Mouse (Mus musculus): ENCODE results near the gene Pkn1. TPM values are rescaled to one million over a fixed set of nuclear protein-coding genes. Genes with fewer than 3 reads are reported as not detected.

The Pkn1 gene
- polyA plus RNA-seq, 1 experiment from 2014 or later = 37.0 TPM

- no peaks in the 10 kb centered on the region for H3K36me3 ChIP-seq (ENCODE audit: control insufficient read depth, insufficient read depth)
- no peaks in the 10 kb centered on the region for H3K9me3 ChIP-seq (ENCODE audit: control insufficient read depth)
- TF ChIP-seq CTCF (IDR thresholded peaks at IDR 0.05; ENCODE audit: low read depth) = no peak
- H3K4me2 ChIP-seq (replicated peaks; ENCODE audit: low read depth) = peak overlapping the region; percentile 88
- H3K27me3 ChIP-seq (replicated peaks; ENCODE audit: control insufficient read depth, insufficient read depth, low read length) = no peaks in the 10 kb centered on the region
- H3K9ac ChIP-seq (ENCODE audit: low read depth, low read length) = no peak overlapping the region
- WGBS = 34% methylated on average over 4 of the region's 4 CpGs
- no peak overlapping the region for H3K4me3 ChIP-seq (ENCODE audit: low read depth, low read length)
- peak; percentile 26; the same call in 1 of the 2 replicates for ATAC-seq
- H3K4me1 ChIP-seq (replicated peaks; ENCODE audit: control insufficient read depth, insufficient read depth, low read length) = 0 out of 2 replicates have a peak, but pooled peaks cover 3% of the 10 kb centered on the region
- H3K27ac ChIP-seq (ENCODE audit: low read depth, low read length) = no peak overlapping the region; the same call in 1 of the 2 replicates
These were observed 39.0 kb upstream of the Pkn1 start for GRCm38 (mm10) chr8:83737852-83738562.

- H3K4me2 ChIP-seq (replicated peaks; ENCODE audit: low read depth) = peak overlapping the region; percentile 13; the same call in 1 of the 2 replicates
- no peak overlapping the region for H3K9ac ChIP-seq (ENCODE audit: low read depth, low read length)
- TF ChIP-seq CTCF (IDR thresholded peaks at IDR 0.05; ENCODE audit: low read depth) = peak; percentile 49
- 89% methylated on average over 4 of the region's 4 CpGs for WGBS
- ATAC-seq = no peak
- H3K27me3 ChIP-seq (replicated peaks; ENCODE audit: control insufficient read depth, insufficient read depth, low read length) = no peaks in the 10 kb centered on the region
- H3K36me3 ChIP-seq (ENCODE audit: control insufficient read depth, insufficient read depth) = no peaks in the 10 kb centered on the region
- no peak overlapping the region for H3K4me3 ChIP-seq (ENCODE audit: low read depth, low read length)
- H3K9me3 ChIP-seq (ENCODE audit: control insufficient read depth) = no peaks in the 10 kb centered on the region
- H3K4me1 ChIP-seq (replicated peaks; ENCODE audit: control insufficient read depth, insufficient read depth, low read length) = 0 out of 2 replicates have a peak, but pooled peaks cover 3% of the 10 kb centered on the region
- no peak overlapping the region for H3K27ac ChIP-seq (ENCODE audit: low read depth, low read length)
These were observed 38.4 kb upstream of the Pkn1 start for GRCm38 (mm10) chr8:83737346-83737745.

- WGBS = 84% methylated on average over 4 of the region's 4 CpGs
- no peak overlapping the region for H3K9ac ChIP-seq (ENCODE audit: low read depth, low read length)
- peaks cover 2% of the 10 kb centered on the region; the same call in 1 of the 2 replicates for H3K36me3 ChIP-seq (ENCODE audit: control insufficient read depth, insufficient read depth)
- no peaks in the 10 kb centered on the region for H3K27me3 ChIP-seq (replicated peaks; ENCODE audit: control insufficient read depth, insufficient read depth, low read length)
- H3K4me3 ChIP-seq (ENCODE audit: low read depth, low read length) = no peak overlapping the region
- 0 out of 2 replicates have a peak, but pooled peaks cover 3% of the 10 kb centered on the region for H3K4me1 ChIP-seq (replicated peaks; ENCODE audit: control insufficient read depth, insufficient read depth, low read length)
- no peak overlapping the region for H3K27ac ChIP-seq (ENCODE audit: low read depth, low read length)
- no peaks in the 10 kb centered on the region for H3K9me3 ChIP-seq (ENCODE audit: control insufficient read depth)
- no peak overlapping the region for H3K4me2 ChIP-seq (replicated peaks; ENCODE audit: low read depth)
- no peak for TF ChIP-seq CTCF (IDR thresholded peaks at IDR 0.05; ENCODE audit: low read depth)
- no peak for ATAC-seq
These were observed 37.7 kb upstream of the Pkn1 start for GRCm38 (mm10) chr8:83736681-83737080.

GRCm38 (mm10) chr8:83732919-83733318 is 33.9 kb upstream of the Pkn1 start:
- no peak for TF ChIP-seq CTCF (IDR thresholded peaks at IDR 0.05; ENCODE audit: low read depth)
- Histone ChIP-seq H3K9ac (ENCODE audit: low read depth, low read length) (no peak overlapping the region), H3K4me2 (replicated peaks; ENCODE audit: low read depth) (no peak overlapping the region), H3K4me1 (replicated peaks; ENCODE audit: control insufficient read depth, insufficient read depth, low read length) (no peaks in the 10 kb centered on the region), H3K27ac (ENCODE audit: low read depth, low read length) (no peak overlapping the region), H3K9me3 (ENCODE audit: control insufficient read depth) (no peaks in the 10 kb centered on the region), H3K36me3 (ENCODE audit: control insufficient read depth, insufficient read depth) (peaks cover 30% of the 10 kb centered on the region; the same call in 1 of the 2 replicates), H3K4me3 (ENCODE audit: low read depth, low read length) (no peak overlapping the region), H3K27me3 (replicated peaks; ENCODE audit: control insufficient read depth, insufficient read depth, low read length) (no peaks in the 10 kb centered on the region)
- WGBS = 80% methylated on average over 6 of the region's 6 CpGs
- ATAC-seq = no peak

- 80% methylated on average over 5 of the region's 5 CpGs for WGBS
- no peak for ATAC-seq
- H3K36me3 ChIP-seq (ENCODE audit: control insufficient read depth, insufficient read depth) = peaks cover 37% of the 10 kb centered on the region; the same call in 1 of the 2 replicates
- H3K4me3 ChIP-seq (ENCODE audit: low read depth, low read length) = no peak overlapping the region
- H3K27ac ChIP-seq (ENCODE audit: low read depth, low read length) = no peak overlapping the region
- TF ChIP-seq CTCF (IDR thresholded peaks at IDR 0.05; ENCODE audit: low read depth) = no peak
- no peaks in the 10 kb centered on the region for H3K4me1 ChIP-seq (replicated peaks; ENCODE audit: control insufficient read depth, insufficient read depth, low read length)
- H3K9me3 ChIP-seq (ENCODE audit: control insufficient read depth) = no peaks in the 10 kb centered on the region
- H3K9ac ChIP-seq (ENCODE audit: low read depth, low read length) = no peak overlapping the region
- no peak overlapping the region for H3K4me2 ChIP-seq (replicated peaks; ENCODE audit: low read depth)
- no peaks in the 10 kb centered on the region for H3K27me3 ChIP-seq (replicated peaks; ENCODE audit: control insufficient read depth, insufficient read depth, low read length)
These were observed 32.9 kb upstream of the Pkn1 start for GRCm38 (mm10) chr8:83731906-83732305.

GRCm38 (mm10) chr8:83729009-83729807 is 30.2 kb upstream of the Pkn1 start:
- WGBS = 70% methylated on average over 11 of the region's 11 CpGs
- Histone ChIP-seq H3K9ac (ENCODE audit: low read depth, low read length) (no peak overlapping the region), H3K4me1 (replicated peaks; ENCODE audit: control insufficient read depth, insufficient read depth, low read length) (no peaks in the 10 kb centered on the region), H3K36me3 (ENCODE audit: control insufficient read depth, insufficient read depth) (peaks cover 60% of the 10 kb centered on the region), H3K27me3 (replicated peaks; ENCODE audit: control insufficient read depth, insufficient read depth, low read length) (no peaks in the 10 kb centered on the region), H3K27ac (ENCODE audit: low read depth, low read length) (no peak overlapping the region), H3K4me2 (replicated peaks; ENCODE audit: low read depth) (no peak overlapping the region), H3K9me3 (ENCODE audit: control insufficient read depth) (no peaks in the 10 kb centered on the region), H3K4me3 (ENCODE audit: low read depth, low read length) (no peak overlapping the region)
- peak; percentile 81 for TF ChIP-seq CTCF (IDR thresholded peaks at IDR 0.05; ENCODE audit: low read depth)
- no peak for ATAC-seq

All from intestine, postnatal 0 days (tissue).